Mouse (Mus musculus) small intestine, adult 2 months (tissue): ENCODE measurements around the gene Gbp7.

Source experiments
- CTCF ChIP-seq: fragments of 200-500 bp; IDR thresholded peaks from 2 replicates; pipeline ENCODE4 v1.5.1; 2012; ENCODE audit warnings: low read depth, mild to moderate bottlenecking, control low read depth, inconsistent platforms, low read length, moderate library complexity, mixed read lengths; ENCODE audit not compliant: insufficient replicate concordance, insufficient read length; ENCODE audit errors: extremely low read depth
- POLR2A ChIP-seq: fragments of 200-500 bp; IDR thresholded peaks from 2 replicates; pipeline ENCODE4 v1.6.1; 2012; ENCODE audit warnings: low read depth, mild to moderate bottlenecking, control low read depth, inconsistent platforms, low read length, moderate library complexity

- no peak for TF ChIP-seq CTCF
- TF ChIP-seq POLR2A = no peak
Measured at GRCm38 (mm10) chr3:142561666-142562065, 31.5 kb downstream of the Gbp7 start.
